Mouse (Mus musculus): Measurements from ENCODE around the gene Mapkapk3. TPM values are rescaled to one million over a fixed set of nuclear protein-coding genes. Genes with fewer than 3 reads are reported as not detected.
A peak's percentile ranks its signal among the peaks of the same experiment; 100 is the strongest.

Mapkapk3 gene
- total and polyA plus RNA-seq, 3 experiments, result 42.3 to 49.9 TPM; not detected in 1

DNA sequence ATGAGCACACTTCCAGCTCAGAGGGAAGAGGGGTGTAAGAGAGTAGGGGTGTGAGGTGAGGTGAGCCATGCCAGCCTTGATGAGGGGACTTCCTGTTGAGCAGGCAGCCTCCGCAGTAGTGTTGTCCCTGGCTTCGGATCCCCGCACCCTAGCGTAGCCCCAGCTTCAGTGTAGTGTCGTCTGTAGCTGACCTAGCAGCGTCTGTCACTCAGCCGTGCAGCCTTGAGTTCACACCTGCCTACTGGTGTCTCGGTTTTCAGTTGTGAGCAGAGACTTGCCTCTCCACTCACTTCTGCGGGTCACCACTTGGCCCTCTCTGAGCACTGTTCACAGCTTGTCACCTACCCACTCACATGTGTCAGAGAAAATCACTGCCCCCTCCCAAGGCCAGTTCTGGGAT is 19.5 kb upstream of the Mapkapk3 start:
- peaks cover 19 to 52% of the 10 kb centered on the region in 2 experiments for H3K4me1 ChIP-seq (ENCODE audit: control insufficient read depth in 1 of 2, insufficient read depth in 2 of 2, low read length in 2 of 2)

DNA sequence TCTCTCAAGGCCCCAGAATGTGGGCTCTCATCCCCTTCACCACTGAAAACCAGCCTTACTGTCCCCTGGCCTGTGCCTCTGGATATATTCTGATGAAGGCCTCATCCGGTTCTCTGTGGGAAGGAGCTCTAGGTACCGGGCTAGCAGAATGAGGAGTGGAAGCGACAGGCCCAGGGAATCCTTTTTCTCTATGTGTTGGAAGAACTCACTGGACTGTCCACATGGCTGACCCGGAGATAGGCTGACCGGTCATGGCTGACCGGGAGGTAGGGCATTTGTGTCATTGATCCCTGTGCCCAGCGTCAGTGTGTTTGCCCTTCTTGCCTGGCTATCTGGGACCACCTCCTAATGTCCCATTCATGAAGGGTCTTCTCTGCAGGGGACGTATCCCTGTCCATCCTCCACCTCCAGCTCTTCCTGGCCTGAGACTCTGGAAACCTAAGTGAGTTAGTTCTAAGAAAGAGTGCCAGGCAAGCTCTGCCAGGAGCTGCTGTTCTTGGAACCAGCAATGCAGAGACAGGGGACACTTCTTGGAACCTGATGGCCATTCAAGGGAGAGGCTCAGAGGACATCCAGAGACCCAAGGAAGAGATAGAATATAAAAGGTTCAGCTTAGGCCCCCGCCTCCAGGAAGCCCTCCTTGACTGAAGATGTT is 18.8 kb upstream of the Mapkapk3 start:
- Histone ChIP-seq H3K27me3 (ENCODE audit: control insufficient read depth in 1 of 2, insufficient read depth in 2 of 2, low read length in 2 of 2) (no peaks in the 10 kb centered on the region), H3K4me1 (ENCODE audit: control insufficient read depth in 1 of 2, insufficient read depth in 2 of 2, low read length in 2 of 2) (peaks cover 16 to 57% of the 10 kb centered on the region in 2 experiments), H3K9ac (ENCODE audit: control insufficient read depth, low read depth, low read length, poor library complexity, severe bottlenecking) (peak overlapping the region; percentile 63), H3K9me3 (replicated peaks; ENCODE audit: insufficient read depth, low read length) (no peaks in the 10 kb centered on the region), H3K36me3 (ENCODE audit: control insufficient read depth in 1 of 2, insufficient read depth in 2 of 2, low read length in 2 of 2) (peaks cover 0 to 32% of the 10 kb centered on the region in 2 experiments; a peak in 2 of 4 replicates), H3K27ac (ENCODE audit: control insufficient read depth, low read depth, low read length) (peak overlapping the region; percentile 71), H3K79me2 (ENCODE audit: control insufficient read depth, insufficient read depth, low read length, poor library complexity) (no peaks in the 10 kb centered on the region), H3K4me3 (ENCODE audit: control insufficient read depth in 1 of 2, insufficient read depth in 1 of 2, low read depth in 2 of 2, low read length in 2 of 2) (peak overlapping the region; percentile 7 to 14; a peak in 1 of 4 replicates)
- no peak for TF ChIP-seq ZKSCAN1 (IDR thresholded peaks at IDR 0.05; ENCODE audit: low read depth, low read length)
- no peak for TF ChIP-seq CHD1 (IDR thresholded peaks at IDR 0.05; ENCODE audit: low read depth, low read length)
- no peak for TF ChIP-seq E2F4 (IDR thresholded peaks at IDR 0.05; ENCODE audit: borderline replicate concordance, low read depth, low read length)
- no peak for TF ChIP-seq NRF1 (IDR thresholded peaks at IDR 0.05; ENCODE audit: insufficient read depth, low read depth, low read length, poor library complexity, severe bottlenecking)
- TF ChIP-seq NELFE (IDR thresholded peaks at IDR 0.05; ENCODE audit: low read depth, low read length), result no peak
- TF ChIP-seq JUND (IDR thresholded peaks at IDR 0.05; ENCODE audit: low read depth, low read length), result no peak
- no peak for TF ChIP-seq MXI1 (IDR thresholded peaks at IDR 0.05; ENCODE audit: low read depth, low read length)
- TF ChIP-seq MAFK (IDR thresholded peaks at IDR 0.05; ENCODE audit: borderline replicate concordance, low read depth, low read length), result no peak
- no peak for TF ChIP-seq POLR2A (IDR thresholded peaks at IDR 0.05; ENCODE audit: control insufficient read depth in 1 of 2, insufficient read depth in 1 of 2, low read depth in 1 of 2, low read length in 2 of 2, poor library complexity in 1 of 2)
- TF ChIP-seq ZMIZ1 (IDR thresholded peaks at IDR 0.05; ENCODE audit: low read depth, low read length), result no peak
- no peak for TF ChIP-seq HCFC1 (IDR thresholded peaks at IDR 0.05; ENCODE audit: low read depth, low read length)
- no peak for TF ChIP-seq MEF2A (IDR thresholded peaks at IDR 0.05; ENCODE audit: extremely low read depth, insufficient replicate concordance, low read depth, low read length, poor library complexity, severe bottlenecking)
- no peak for TF ChIP-seq GATA1 (IDR thresholded peaks at IDR 0.05; ENCODE audit: low read depth, low read length)
- TF ChIP-seq EP300 (IDR thresholded peaks at IDR 0.05; ENCODE audit: low read depth in 1 of 2, low read length in 2 of 2), result no peak
- TF ChIP-seq SMC3 (IDR thresholded peaks at IDR 0.05; ENCODE audit: low read depth, low read length), result no peak
- TF ChIP-seq POLR2AphosphoS5 (IDR thresholded peaks at IDR 0.05; ENCODE audit: borderline replicate concordance, low read depth, low read length), result no peak
- no peak for TF ChIP-seq BHLHE40 (IDR thresholded peaks at IDR 0.05; ENCODE audit: borderline replicate concordance, low read depth, low read length)
- DNase-seq (ENCODE audit: low read depth, low spot score), result no peak

More for the DNA sequence above, 19.5 kb upstream of the Mapkapk3 start:
- no peak overlapping the region for H3K9ac ChIP-seq (ENCODE audit: control insufficient read depth, low read depth, low read length, poor library complexity, severe bottlenecking)
- no peaks in the 10 kb centered on the region for H3K9me3 ChIP-seq (replicated peaks; ENCODE audit: insufficient read depth, low read length)
- no peaks in the 10 kb centered on the region for H3K27me3 ChIP-seq (ENCODE audit: control insufficient read depth in 1 of 2, insufficient read depth in 2 of 2, low read length in 2 of 2)
- H3K4me3 ChIP-seq (ENCODE audit: control insufficient read depth in 1 of 2, insufficient read depth in 1 of 2, low read depth in 2 of 2, low read length in 2 of 2), result no peak overlapping the region
- H3K27ac ChIP-seq (ENCODE audit: control insufficient read depth, low read depth, low read length), result no peak overlapping the region
- H3K79me2 ChIP-seq (ENCODE audit: control insufficient read depth, insufficient read depth, low read length, poor library complexity), result no peaks in the 10 kb centered on the region
- TF ChIP-seq ZKSCAN1 (IDR thresholded peaks at IDR 0.05; ENCODE audit: low read depth, low read length) (no peak), CTCF (IDR thresholded peaks at IDR 0.05 in 2 of 3, conservative IDR thresholded peaks at IDR 0.05 in 1 of 3; ENCODE audit: control insufficient read depth in 1 of 3, insufficient read depth in 1 of 3, low read depth in 2 of 3, low read length in 3 of 3, poor library complexity in 1 of 3, severe bottlenecking in 1 of 3) (no peak), TBP (IDR thresholded peaks at IDR 0.05; ENCODE audit: low read depth, low read length) (no peak), EP300 (IDR thresholded peaks at IDR 0.05; ENCODE audit: low read depth in 1 of 2, low read length in 2 of 2) (no peak), MYC (IDR thresholded peaks at IDR 0.05; ENCODE audit: low read depth, low read length) (no peak), GATA1 (IDR thresholded peaks at IDR 0.05; ENCODE audit: low read depth, low read length) (no peak), RAD21 (IDR thresholded peaks at IDR 0.05; ENCODE audit: low read depth, low read length) (no peak), POLR2AphosphoS5 (IDR thresholded peaks at IDR 0.05; ENCODE audit: borderline replicate concordance, low read depth, low read length) (no peak), NRF1 (IDR thresholded peaks at IDR 0.05; ENCODE audit: insufficient read depth, low read depth, low read length, poor library complexity, severe bottlenecking) (no peak), GABPA (IDR thresholded peaks at IDR 0.05; ENCODE audit: low read depth, low read length) (no peak), E2F4 (IDR thresholded peaks at IDR 0.05; ENCODE audit: borderline replicate concordance, low read depth, low read length) (no peak)
- peaks cover 0 to 35% of the 10 kb centered on the region in 2 experiments; a peak in 2 of 4 replicates for H3K36me3 ChIP-seq (ENCODE audit: control insufficient read depth in 1 of 2, insufficient read depth in 2 of 2, low read length in 2 of 2)
- DNase-seq (ENCODE audit: low read depth, low spot score), result no peak
